Mouse (Mus musculus) midbrain, postnatal 0 days (tissue): ENCODE data around the gene Fbxo42. TPM values are rescaled to one million over a fixed set of nuclear protein-coding genes. Genes with fewer than 3 reads are reported as not detected.

Experiments used
- ATAC-seq: fragments of 200-750 bp; cut with Nextera tagmentation; 2 replicates; pipeline ENCODE4 v1.8.0; 2017; ENCODE audit warnings: moderate number of reproducible peaks, mild to moderate bottlenecking, moderate TSS enrichment, moderate library complexity; ENCODE audit not compliant: low FRiP score
- DNase-seq: peaks from one replicate; pipeline ENCODE4 v3.0.0-alpha.2; 2015; ENCODE audit warnings: low spot score
- H3K27ac ChIP-seq: fragments of 300-500 bp; sonication (generic); 2 replicates; pipeline ENCODE4 v1.5.1; 2014; ENCODE audit warnings: low read depth, mild to moderate bottlenecking, low read length, mixed read lengths
- H3K27me3 ChIP-seq: fragments of 300-500 bp; sonication (generic); 2 replicates; pipeline ENCODE4 v1.6.1; 2014; ENCODE audit warnings: low read length, control low read depth, mixed read lengths; ENCODE audit not compliant: insufficient read depth
- H3K36me3 ChIP-seq: fragments of 300-500 bp; sonication (generic); 2 replicates; pipeline ENCODE4 v1.6.1; 2014; ENCODE audit warnings: low read length, control low read depth, mixed read lengths; ENCODE audit not compliant: insufficient read depth
- H3K4me1 ChIP-seq: fragments of 300-500 bp; sonication (generic); 2 replicates; pipeline ENCODE4 v1.6.1; 2014; ENCODE audit warnings: mild to moderate bottlenecking, control low read depth, antibody characterized with exemption, low read length, mixed read lengths; ENCODE audit not compliant: insufficient read depth
- H3K4me2 ChIP-seq: fragments of 300-500 bp; sonication (generic); 2 replicates; pipeline ENCODE4 v1.6.1; 2014; ENCODE audit warnings: low read depth, mild to moderate bottlenecking, low read length, mixed read lengths; ENCODE audit not compliant: poor library complexity, severe bottlenecking
- H3K4me3 ChIP-seq: fragments of 300-500 bp; sonication (generic); 2 replicates; pipeline ENCODE4 v1.5.1; 2014; ENCODE audit warnings: low read depth, mild to moderate bottlenecking, low read length, moderate library complexity
- H3K9ac ChIP-seq: fragments of 300-500 bp; sonication (generic); replicated peaks from 2 replicates; pipeline ENCODE4 v1.6.1; 2014; ENCODE audit warnings: mild to moderate bottlenecking, low read length, moderate library complexity, mixed read lengths; ENCODE audit not compliant: poor library complexity, severe bottlenecking
- H3K9me3 ChIP-seq: fragments of 300-500 bp; sonication (generic); 2 replicates; pipeline ENCODE4 v1.6.1; 2016; ENCODE audit warnings: low read length, control low read depth
- CTCF ChIP-seq: IDR thresholded peaks from 2 replicates; pipeline ENCODE4 v1.5.1; 2016; ENCODE audit warnings: antibody characterized with exemption, mild to moderate bottlenecking
- WGBS: fragments of 180-500 bp; shearing (Covaris S2); extraction: QIAGEN DNeasy Blood & Tissue Kit; methylation state at CpG from one replicate; pipeline ENCODE4 v1.1.7; 2014; 5-methylcytosine and 5-hydroxymethylcytosine counted together
- polyA plus RNA-seq: library from polyadenylated mRNA; unstranded; fragments of >200 nt; fragmentation: Nextera tagmentation; extraction: Ambion mirVana; gene quantifications from 2 replicates; pipeline ENCODE4 v1.2.1, GENCODE M21; 2015
- total RNA-seq: library from RNA; depleted of rRNA; stranded (reverse); fragments of >200 nt; gene quantifications from 2 replicates; pipeline ENCODE4 v1.2.3, GENCODE M21; 2014

The Fbxo42 gene
- total and polyA plus RNA-seq, 2 experiments from 2014 or later: 17.7 to 26.6 TPM

DNA sequence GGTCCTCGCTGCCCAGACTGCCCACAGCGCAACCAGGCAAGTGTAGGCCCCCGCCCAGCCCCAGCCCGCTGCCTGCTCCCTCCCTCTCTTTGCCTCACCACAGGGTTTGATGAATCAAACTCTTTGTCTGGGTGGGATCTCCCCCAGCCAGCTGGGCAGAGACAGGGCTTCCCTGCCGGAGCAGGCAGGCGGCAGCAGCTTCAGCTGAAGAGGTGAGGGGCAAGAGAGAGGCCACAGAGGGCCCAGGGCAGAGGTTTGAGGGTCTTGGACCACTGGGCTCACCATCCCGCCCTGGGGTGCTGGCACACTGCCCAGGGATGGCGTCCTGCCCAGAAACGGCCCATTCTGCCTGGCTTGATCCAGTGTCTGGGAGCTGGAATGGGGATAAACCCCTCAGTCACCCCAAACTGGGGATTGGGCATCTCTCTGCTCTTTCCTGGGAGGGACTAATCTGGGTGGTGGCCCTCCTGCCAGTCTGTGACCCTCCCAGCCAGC is 97.3 kb downstream of the Fbxo42 start:
- H3K36me3 ChIP-seq: no peaks in the 10 kb centered on the region
- H3K4me3 ChIP-seq: no peak overlapping the region
- 14% methylated on average over 9 of the region's 9 CpGs for WGBS
- H3K27me3 ChIP-seq: peaks cover 48% of the 10 kb centered on the region
- no peak overlapping the region for H3K9ac ChIP-seq
- DNase-seq (peak; percentile 80), ATAC-seq (peak; percentile 70)
- peak overlapping the region; percentile 51; the same call in 1 of the 2 replicates for H3K27ac ChIP-seq
- TF ChIP-seq CTCF: no peak
- 0 out of 2 replicates have a peak, but pooled peaks cover 7% of the 10 kb centered on the region for H3K4me1 ChIP-seq
- H3K9me3 ChIP-seq: no peaks in the 10 kb centered on the region
- no peak overlapping the region for H3K4me2 ChIP-seq

DNA sequence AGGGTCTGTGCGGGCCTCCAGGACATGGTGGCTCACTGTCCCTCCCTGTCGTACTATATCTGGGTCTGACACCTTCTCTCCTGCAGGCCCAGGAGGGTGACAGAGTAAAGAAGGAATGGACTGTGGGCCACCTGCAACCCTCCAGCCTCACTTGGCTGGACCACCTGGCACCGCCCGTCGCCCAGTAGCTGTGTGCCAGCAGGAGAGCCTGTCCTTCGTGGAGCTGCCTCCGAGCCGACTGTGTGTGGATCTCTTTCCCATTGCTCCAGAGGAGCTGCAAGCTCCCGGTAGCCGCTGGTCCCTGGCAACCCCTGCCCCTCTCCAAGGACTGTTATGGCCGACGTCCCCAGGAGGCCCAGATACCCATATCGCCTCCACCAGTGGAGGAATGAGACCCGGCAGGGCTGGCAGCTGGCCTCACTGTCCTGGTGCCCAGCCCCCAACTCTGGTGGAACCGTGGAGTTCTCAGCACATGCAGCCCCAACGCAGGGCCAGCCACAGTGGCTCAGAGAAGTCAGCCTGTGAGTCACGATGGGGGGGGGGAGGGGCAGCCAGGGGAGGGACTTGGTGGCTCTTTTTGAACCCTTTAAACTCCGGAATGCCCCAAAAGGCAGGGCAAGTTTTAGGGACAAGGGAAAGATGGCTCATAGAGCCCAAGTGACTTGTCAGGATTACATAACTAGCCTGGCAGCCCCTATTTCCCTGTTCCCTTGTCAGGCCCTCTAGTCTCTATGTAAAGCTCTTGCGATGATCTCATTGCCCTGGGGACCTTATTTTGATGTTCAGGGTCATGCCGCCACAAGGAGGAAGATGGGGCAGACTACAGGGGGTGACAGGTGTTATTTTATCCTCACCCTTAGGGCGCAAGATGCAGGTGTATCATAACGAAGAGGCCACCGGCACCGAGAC is 98.6 kb downstream of the Fbxo42 start:
- no peak overlapping the region for H3K4me3 ChIP-seq
- no peak overlapping the region for H3K27ac ChIP-seq
- DNase-seq (no peak), ATAC-seq (no peak)
- peaks cover 39% of the 10 kb centered on the region for H3K27me3 ChIP-seq
- no peaks in the 10 kb centered on the region for H3K36me3 ChIP-seq
- H3K4me1 ChIP-seq: 0 out of 2 replicates have a peak, but pooled peaks cover 7% of the 10 kb centered on the region
- WGBS: 23% methylated on average over 24 of the region's 24 CpGs
- no peak for TF ChIP-seq CTCF
- peak overlapping the region; percentile 52 for H3K4me2 ChIP-seq
- H3K9me3 ChIP-seq: no peaks in the 10 kb centered on the region
- no peak overlapping the region for H3K9ac ChIP-seq

DNA sequence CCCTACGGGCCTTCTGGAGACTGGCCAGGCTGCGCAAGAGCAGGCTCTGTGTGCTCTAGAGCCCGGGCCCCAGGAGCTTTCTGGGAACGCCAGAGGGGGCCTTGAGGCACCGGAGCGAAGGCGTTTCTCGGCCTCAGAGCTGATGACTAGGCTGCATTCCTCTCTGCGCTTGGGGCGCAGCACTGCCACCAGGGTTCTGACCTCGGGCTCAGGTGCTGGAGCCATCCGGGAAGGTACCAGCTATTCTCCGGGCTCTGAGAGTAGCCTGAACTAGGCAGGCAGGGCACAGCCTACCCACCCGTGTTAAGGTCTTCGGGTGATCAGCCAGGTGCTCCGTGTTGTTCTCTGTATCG is 99.3 kb downstream of the Fbxo42 start:
- no peak overlapping the region for H3K9ac ChIP-seq
- no peak overlapping the region for H3K27ac ChIP-seq
- no peaks in the 10 kb centered on the region for H3K9me3 ChIP-seq
- TF ChIP-seq CTCF: no peak
- no peak overlapping the region for H3K4me3 ChIP-seq
- ATAC-seq (no peak), DNase-seq (no peak)
- peak overlapping the region; percentile 52 for H3K4me2 ChIP-seq
- 0 out of 2 replicates have a peak, but pooled peaks cover 7% of the 10 kb centered on the region for H3K4me1 ChIP-seq
- 3% methylated on average over 17 of the region's 17 CpGs for WGBS
- peaks cover 32% of the 10 kb centered on the region for H3K27me3 ChIP-seq
- H3K36me3 ChIP-seq: no peaks in the 10 kb centered on the region

DNA sequence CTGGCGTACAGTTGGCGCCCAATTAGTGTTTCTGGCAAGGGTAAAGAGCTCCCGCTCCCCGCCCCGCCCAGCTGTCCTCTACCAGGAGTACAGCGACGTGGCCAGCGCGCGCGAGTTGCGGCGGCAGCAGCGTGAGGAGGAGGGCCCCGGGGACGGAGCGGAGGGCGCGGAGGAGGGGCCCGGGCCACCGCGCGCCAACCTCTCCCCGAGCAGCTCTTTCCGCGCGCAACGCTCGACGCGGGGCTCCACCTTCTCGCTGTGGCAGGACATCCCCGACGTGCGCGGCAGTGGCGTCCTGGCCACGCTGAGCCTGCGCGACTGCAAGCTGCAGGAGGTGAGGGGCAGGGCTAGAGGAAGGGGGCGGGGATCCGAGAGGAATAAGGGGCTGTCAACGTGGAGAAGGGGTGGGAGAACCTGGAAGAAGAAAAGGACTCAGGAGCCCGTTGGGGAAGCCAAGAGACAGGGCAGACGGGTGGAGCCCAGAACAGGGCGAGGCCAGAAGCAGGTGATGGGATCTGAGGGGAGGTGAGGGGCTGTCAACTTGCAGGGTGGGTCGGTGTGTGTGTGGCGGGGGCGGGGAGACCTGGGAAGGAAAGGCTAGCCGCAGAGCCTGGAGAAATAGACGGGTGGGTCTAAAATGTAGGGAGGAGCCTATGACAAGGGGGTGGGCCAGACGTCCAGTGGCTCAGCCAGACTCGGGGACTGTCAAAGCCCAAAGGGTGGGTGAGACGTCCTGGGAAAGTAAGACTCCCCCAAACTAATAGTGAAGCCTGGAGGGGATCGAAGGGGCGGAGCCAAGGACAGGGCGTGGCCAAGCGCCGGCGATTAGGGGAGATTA is 100.3 kb downstream of the Fbxo42 start:
- Histone ChIP-seq H3K36me3 (no peaks in the 10 kb centered on the region), H3K27me3 (peaks cover 29% of the 10 kb centered on the region), H3K4me1 (0 out of 2 replicates have a peak, but pooled peaks cover 7% of the 10 kb centered on the region), H3K27ac (no peak overlapping the region), H3K9ac (0 out of 2 replicates have a peak overlapping the region, but pooled peaks have one; percentile 13), H3K9me3 (no peaks in the 10 kb centered on the region), H3K4me2 (peak overlapping the region; percentile 52), H3K4me3 (peak overlapping the region; percentile 36)
- DNase-seq (no peak), ATAC-seq (0 out of 2 replicates have a peak, but pooled peaks have one; percentile 17)
- TF ChIP-seq CTCF: no peak
- 1% methylated on average over 58 of the region's 60 CpGs for WGBS

DNA sequence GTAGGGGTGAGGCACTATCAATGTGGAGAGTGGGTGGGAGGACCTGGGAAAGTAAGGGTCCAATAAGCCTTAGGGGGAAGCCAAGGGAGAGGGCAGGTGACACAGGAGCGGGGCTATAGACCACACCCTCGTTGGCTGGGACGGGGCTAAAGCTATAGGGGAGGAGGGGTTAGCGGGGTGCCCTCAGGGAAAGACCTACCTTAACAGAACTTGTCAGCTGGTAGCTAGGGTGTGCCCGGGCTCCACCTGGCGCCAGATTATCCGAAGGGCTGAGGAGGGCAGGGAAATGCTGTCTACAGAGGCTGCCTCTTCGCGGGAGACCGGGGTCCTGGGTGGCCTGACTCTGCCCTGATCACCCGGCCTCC is 100.9 kb downstream of the Fbxo42 start:
- H3K36me3 ChIP-seq: no peaks in the 10 kb centered on the region
- peaks cover 29% of the 10 kb centered on the region for H3K27me3 ChIP-seq
- H3K4me3 ChIP-seq: peak overlapping the region; percentile 36; the same call in 1 of the 2 replicates
- H3K9me3 ChIP-seq: no peaks in the 10 kb centered on the region
- H3K4me2 ChIP-seq: no peak overlapping the region
- 0 out of 2 replicates have a peak, but pooled peaks cover 7% of the 10 kb centered on the region for H3K4me1 ChIP-seq
- ATAC-seq (no peak), DNase-seq (no peak)
- WGBS: 8% methylated on average over 11 of the region's 11 CpGs
- H3K27ac ChIP-seq: no peak overlapping the region
- TF ChIP-seq CTCF: no peak
- H3K9ac ChIP-seq: no peak overlapping the region
